Mouse (Mus musculus) heart, postnatal 0 days (tissue): Measurements from ENCODE around the gene Nudt3.

Experiments
- CTCF ChIP-seq: IDR thresholded peaks from 2 replicates; pipeline ENCODE4 v1.5.1; 2016; ENCODE audit warnings: antibody characterized with exemption, control low read depth, low read depth
- EP300 ChIP-seq: IDR thresholded peaks from 2 replicates; pipeline ENCODE4 v1.6.1; 2016; ENCODE audit warnings: antibody characterized with exemption, low read depth

- TF ChIP-seq CTCF = no peak
- no peak for TF ChIP-seq EP300
Measured at GRCm38 (mm10) chr17:27551393-27551940, 71.8 kb downstream of the Nudt3 start.
